In genomic region chr15:63532337-63533055, GRCm38 (mm10) we compare ENCODE assay signal across 8 mouse cellular contexts.
A peak's percentile ranks its signal among the peaks of the same experiment; 100 is the strongest.
DNase-seq lines count a peak whose midpoint lies in the region; ATAC-seq lines count a peak whose summit lies in the region.
"Had no signal": no experiment of that assay in that cellular context is flagged by ENCODE, and none has a peak within 500 bp of the region (broad histone marks: within the 10 kb centered on the region; RNA-seq: fewer than 3 reads in every experiment).

No protein-coding gene starts in this region.

- DNase-seq in embryo, embryonic 10.5 days (ENCODE audit: low spot score): peak; percentile 36
- peak; percentile 49 to 51 for DNase-seq in layer of hippocampus, postnatal 36 days
- no peak for DNase-seq in heart, postnatal 4 days
- no peak for DNase-seq in yolk sac, embryonic 10.5 days (ENCODE audit: low spot score)
- DNase-seq in kidney, postnatal 10 days: no peak

- H3K9ac ChIP-seq in neural tube, embryonic 14.5 days (replicated peaks; ENCODE audit: low read depth, low read length): peak overlapping the region; percentile 16; the same call in 1 of the 2 replicates
- H3K9ac ChIP-seq: heart, embryonic 13.5 days had no signal

- no peaks in the 10 kb centered on the region for H3K27me3 ChIP-seq in neural tube, embryonic 14.5 days (ENCODE audit: control insufficient read depth, insufficient read depth, low read length)
- H3K27me3 ChIP-seq: heart, embryonic 13.5 days had no signal

- ATAC-seq in frontal cortex, adult (ENCODE audit: low TSS enrichment): peak; percentile 98
- peak; percentile 87 for ATAC-seq in neural tube, embryonic 14.5 days (ENCODE audit: low read depth)

- H3K9me3 ChIP-seq in neural tube, embryonic 14.5 days (ENCODE audit: control insufficient read depth, low read length): no peaks in the 10 kb centered on the region
- H3K9me3 ChIP-seq: heart, embryonic 13.5 days had no signal

- no peaks in the 10 kb centered on the region for H3K4me1 ChIP-seq in neural tube, embryonic 14.5 days (ENCODE audit: control insufficient read depth, insufficient read depth, low read length)

- H3K36me3 ChIP-seq in neural tube, embryonic 14.5 days (ENCODE audit: control insufficient read depth, insufficient read depth, low read length): no peaks in the 10 kb centered on the region
- H3K36me3 ChIP-seq: heart, embryonic 13.5 days had no signal

- H3K4me3 ChIP-seq in neural tube, embryonic 14.5 days (ENCODE audit: low read depth, low read length): no peak overlapping the region
- H3K4me3 ChIP-seq: heart, embryonic 13.5 days had no signal

- WGBS in neural tube, embryonic 14.5 days: 16% methylated on average over 12 of the region's 12 CpGs

- H3K4me2 ChIP-seq in neural tube, embryonic 14.5 days (ENCODE audit: low read depth, low read length): peak overlapping the region; percentile 37
- H3K4me2 ChIP-seq: heart, embryonic 13.5 days had no signal

- H3K27ac ChIP-seq in neural tube, embryonic 14.5 days (ENCODE audit: low read depth, low read length): no peak overlapping the region; the same call in 1 of the 2 replicates
- H3K27ac ChIP-seq: heart, embryonic 13.5 days had no signal

Comparison
In these comparisons a context has a peak if more than half of its experiments do, and no peak if none do; other contexts are left out.
1. DNase-seq: peak in embryo, embryonic 10.5 days (single experiment) and layer of hippocampus, postnatal 36 days (2 of 2); none in heart, postnatal 4 days (single experiment), yolk sac, embryonic 10.5 days (single experiment) and kidney, postnatal 10 days (single experiment).